Mouse (Mus musculus) embryonic facial prominence, embryonic 15.5 days (tissue): ENCODE measurements around the gene Ptprf. TPM values are rescaled to one million over a fixed set of nuclear protein-coding genes. Genes with fewer than 3 reads are reported as not detected.
A peak's percentile ranks its signal among the peaks of the same experiment; 100 is the strongest.

ENCODE experiments used
- ATAC-seq: fragments of 200-750 bp; cut with Nextera tagmentation; 2 replicates; pipeline ENCODE4 v1.8.0; 2017; ENCODE audit warnings: low read depth, moderate TSS enrichment; ENCODE audit not compliant: insufficient number of reproducible peaks, low FRiP score, low TSS enrichment
- H3K27ac ChIP-seq: fragments of 300-500 bp; sonication (generic); replicated peaks from 2 replicates; pipeline ENCODE4 v1.5.1; 2015; ENCODE audit warnings: mild to moderate bottlenecking, inconsistent platforms
- H3K27me3 ChIP-seq: fragments of 300-500 bp; sonication (generic); 2 replicates; pipeline ENCODE4 v1.6.1; 2015; ENCODE audit warnings: inconsistent platforms
- H3K36me3 ChIP-seq: fragments of 300-500 bp; sonication (generic); 2 replicates; pipeline ENCODE4 v1.6.1; 2015; ENCODE audit warnings: mild to moderate bottlenecking, inconsistent platforms
- H3K4me1 ChIP-seq: fragments of 300-500 bp; sonication (generic); 2 replicates; pipeline ENCODE4 v1.6.1; 2015; ENCODE audit warnings: inconsistent platforms
- H3K4me2 ChIP-seq: fragments of 300-500 bp; sonication (generic); replicated peaks from 2 replicates; pipeline ENCODE4 v1.6.1; 2015; ENCODE audit warnings: mild to moderate bottlenecking, inconsistent platforms
- H3K4me3 ChIP-seq: fragments of 300-500 bp; sonication (generic); replicated peaks from 2 replicates; pipeline ENCODE4 v1.5.1; 2015; ENCODE audit warnings: mild to moderate bottlenecking, inconsistent platforms
- H3K9ac ChIP-seq: fragments of 300-500 bp; sonication (generic); 2 replicates; pipeline ENCODE4 v1.6.1; 2015; ENCODE audit warnings: inconsistent platforms
- H3K9me3 ChIP-seq: fragments of 300-500 bp; sonication (generic); replicated peaks from 2 replicates; pipeline ENCODE4 v1.6.1; 2016; ENCODE audit warnings: inconsistent platforms
- WGBS: fragments of 180-500 bp; shearing (Covaris S2); methylation state at CpG from one replicate; pipeline ENCODE4 v1.1.7; 2015; 5-methylcytosine and 5-hydroxymethylcytosine counted together
- polyA plus RNA-seq: library from polyadenylated mRNA; unstranded; fragments of >200 nt; fragmentation: Nextera tagmentation; extraction: Ambion mirVana; gene quantifications from 2 replicates; pipeline ENCODE4 v1.2.1, GENCODE M21; 2015

Gene Ptprf
- 89.3 and 90.7 TPM in 2 replicates for polyA plus RNA-seq

DNA sequence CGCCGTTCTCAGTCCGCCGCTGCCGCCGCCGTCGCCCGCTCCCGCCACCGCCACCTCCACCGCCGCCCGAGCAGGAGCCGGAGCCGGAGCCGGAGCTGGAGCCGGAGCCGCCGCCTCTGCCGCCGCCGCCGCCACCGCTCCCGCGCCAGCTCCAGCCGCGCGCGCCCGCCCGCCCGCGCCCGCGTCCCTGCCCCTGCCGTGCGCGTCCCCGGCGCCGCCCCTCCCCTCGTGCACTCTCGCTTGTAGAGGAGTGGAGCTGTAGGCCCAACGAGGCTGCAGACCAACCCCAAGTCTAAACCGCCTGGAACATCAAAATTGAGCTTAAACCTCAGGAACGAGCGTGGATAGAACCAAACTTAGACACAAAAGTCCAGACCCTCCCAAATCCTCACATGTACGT is at the start of gene Ptprf:
Gene Ptprf (minus strand): TSS at position 175 of the 400 bp plus-strand sequence.
- ATAC-seq: peak; percentile 68; the same call in 1 of the 2 replicates
- no peaks in the 10 kb centered on the region for H3K9me3 ChIP-seq
- H3K4me3 ChIP-seq: peak within 1 kb of the TSS; percentile 74
- WGBS: 2% methylated on average over 33 of the region's 50 CpGs
- H3K27me3 ChIP-seq: no peaks in the 10 kb centered on the region
- 0 out of 2 replicates have a peak, but pooled peaks cover 4% of the 10 kb centered on the region for H3K36me3 ChIP-seq
- peaks cover 52% of the 10 kb centered on the region for H3K4me1 ChIP-seq
- H3K4me2 ChIP-seq: peak within 1 kb of the TSS; percentile 76
- H3K9ac ChIP-seq: peak within 1 kb of the TSS; percentile 85
- H3K27ac ChIP-seq: peak within 1 kb of the TSS; percentile 94

DNA sequence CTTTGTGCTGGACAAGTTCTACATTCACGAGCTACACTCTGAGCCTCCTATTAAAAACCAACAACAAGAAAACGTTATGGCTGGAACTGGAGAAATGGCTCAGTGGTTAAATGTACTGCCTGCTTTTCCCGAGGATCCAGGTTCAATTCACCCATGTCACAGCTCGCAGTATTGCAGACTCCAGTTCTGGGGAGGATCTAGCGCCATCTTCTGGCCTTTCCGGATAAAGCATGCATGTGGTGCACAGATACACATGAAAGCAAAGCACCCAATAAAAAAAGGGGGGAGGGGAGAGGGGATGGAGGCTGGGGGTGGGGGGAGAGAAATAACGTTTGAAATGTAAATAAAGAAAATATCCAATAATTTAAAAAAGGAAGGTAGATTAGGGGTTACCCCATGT is 45.5 kb upstream of the Ptprf start:
- H3K4me3 ChIP-seq: no peak overlapping the region
- no peak overlapping the region for H3K9ac ChIP-seq
- H3K36me3 ChIP-seq: no peaks in the 10 kb centered on the region
- ATAC-seq: no peak
- no peaks in the 10 kb centered on the region for H3K27me3 ChIP-seq
- WGBS: 15% methylated on average over 7 of the region's 7 CpGs
- no peaks in the 10 kb centered on the region for H3K4me1 ChIP-seq
- H3K27ac ChIP-seq: no peak overlapping the region
- no peak overlapping the region for H3K4me2 ChIP-seq
- no peaks in the 10 kb centered on the region for H3K9me3 ChIP-seq

GRCm38 (mm10) chr4:118335991-118336390 is 44.8 kb upstream of the Ptprf start:
- H3K9ac ChIP-seq: no peak overlapping the region
- 68% methylated on average over 4 of the region's 4 CpGs for WGBS
- ATAC-seq: no peak
- no peaks in the 10 kb centered on the region for H3K9me3 ChIP-seq
- H3K36me3 ChIP-seq: no peaks in the 10 kb centered on the region
- no peak overlapping the region for H3K4me2 ChIP-seq
- no peak overlapping the region for H3K4me3 ChIP-seq
- H3K27me3 ChIP-seq: no peaks in the 10 kb centered on the region
- no peaks in the 10 kb centered on the region for H3K4me1 ChIP-seq
- no peak overlapping the region for H3K27ac ChIP-seq

DNA sequence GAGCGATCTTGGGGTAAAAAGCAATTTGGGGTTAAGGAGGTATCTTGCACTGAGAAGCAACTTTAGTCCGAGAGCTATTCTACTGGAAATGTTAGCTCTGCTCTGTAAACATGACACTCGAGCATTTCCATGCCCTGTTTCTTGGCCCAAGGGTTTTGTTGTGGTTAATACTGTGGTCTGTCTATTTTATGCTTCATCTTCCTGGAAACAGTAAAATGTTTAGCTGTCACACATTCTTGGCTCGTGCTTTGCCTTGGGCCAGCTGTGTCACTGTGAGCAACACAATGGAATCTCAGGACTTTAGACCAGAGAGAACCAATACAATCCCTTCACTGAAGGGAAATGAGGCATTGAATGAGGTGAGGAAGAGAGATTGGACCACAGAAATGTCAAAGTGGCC is 40.6 kb upstream of the Ptprf start:
- Histone ChIP-seq H3K4me1 (no peaks in the 10 kb centered on the region), H3K4me3 (no peak overlapping the region), H3K27ac (0 out of 2 replicates have a peak overlapping the region, but pooled peaks have one; percentile 31), H3K36me3 (no peaks in the 10 kb centered on the region), H3K4me2 (no peak overlapping the region), H3K27me3 (no peaks in the 10 kb centered on the region), H3K9me3 (no peaks in the 10 kb centered on the region), H3K9ac (no peak overlapping the region)
- 23% methylated on average over 4 of the region's 4 CpGs for WGBS
- no peak for ATAC-seq

- no peak overlapping the region for H3K27ac ChIP-seq
Measured at GRCm38 (mm10) chr4:118326476-118326875, 35.3 kb upstream of the Ptprf start.

GRCm38 (mm10) chr4:118320636-118321035 is 29.4 kb upstream of the Ptprf start:
- no peak for ATAC-seq
- H3K36me3 ChIP-seq: no peaks in the 10 kb centered on the region
- no peak overlapping the region for H3K4me3 ChIP-seq
- H3K9ac ChIP-seq: no peak overlapping the region
- H3K9me3 ChIP-seq: no peaks in the 10 kb centered on the region
- H3K27me3 ChIP-seq: no peaks in the 10 kb centered on the region
- H3K27ac ChIP-seq: no peak overlapping the region
- H3K4me1 ChIP-seq: peaks cover 4% of the 10 kb centered on the region
- no peak overlapping the region for H3K4me2 ChIP-seq
- 67% methylated on average over 2 of the region's 2 CpGs for WGBS

More at GRCm38 (mm10) chr4:118326476-118326875, 35.3 kb upstream of the Ptprf start:
- H3K36me3 ChIP-seq: no peaks in the 10 kb centered on the region
- no peaks in the 10 kb centered on the region for H3K4me1 ChIP-seq
- no peak overlapping the region for H3K9ac ChIP-seq
- H3K4me2 ChIP-seq: no peak overlapping the region
- ATAC-seq: no peak
- WGBS: 68% methylated on average over 7 of the region's 7 CpGs
- no peaks in the 10 kb centered on the region for H3K9me3 ChIP-seq
- no peaks in the 10 kb centered on the region for H3K27me3 ChIP-seq
- H3K4me3 ChIP-seq: no peak overlapping the region

- H3K4me3 ChIP-seq: no peak overlapping the region
- H3K4me1 ChIP-seq: peaks cover 12% of the 10 kb centered on the region
- H3K4me2 ChIP-seq: no peak overlapping the region
- no peak for ATAC-seq
- H3K36me3 ChIP-seq: no peaks in the 10 kb centered on the region
- no peak overlapping the region for H3K27ac ChIP-seq
- no peak overlapping the region for H3K9ac ChIP-seq
- no peaks in the 10 kb centered on the region for H3K27me3 ChIP-seq
- 36% methylated on average over 8 of the region's 8 CpGs for WGBS
- no peaks in the 10 kb centered on the region for H3K9me3 ChIP-seq
Measured at GRCm38 (mm10) chr4:118319706-118320344, 28.6 kb upstream of the Ptprf start.

DNA sequence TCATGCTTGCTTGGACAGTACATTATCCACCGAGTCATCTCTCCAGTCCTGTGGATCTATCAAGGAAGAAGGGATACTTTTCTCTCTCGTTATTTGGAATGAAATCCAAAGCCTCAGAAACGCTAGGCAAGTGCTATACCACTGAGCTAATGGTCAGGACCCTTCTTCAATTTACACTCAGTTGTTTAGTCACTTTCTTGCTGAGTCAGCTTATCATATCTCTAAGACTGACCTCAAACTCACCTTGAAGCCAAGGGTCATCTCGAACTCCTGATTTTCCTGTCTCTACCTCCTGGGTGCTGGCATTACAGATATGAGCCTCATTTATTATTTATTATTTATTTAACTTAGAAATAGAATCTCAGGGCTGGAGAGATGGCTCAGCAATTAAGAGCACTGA is 25.5 kb upstream of the Ptprf start:
- WGBS: 77% methylated on average over 4 of the region's 4 CpGs

DNA sequence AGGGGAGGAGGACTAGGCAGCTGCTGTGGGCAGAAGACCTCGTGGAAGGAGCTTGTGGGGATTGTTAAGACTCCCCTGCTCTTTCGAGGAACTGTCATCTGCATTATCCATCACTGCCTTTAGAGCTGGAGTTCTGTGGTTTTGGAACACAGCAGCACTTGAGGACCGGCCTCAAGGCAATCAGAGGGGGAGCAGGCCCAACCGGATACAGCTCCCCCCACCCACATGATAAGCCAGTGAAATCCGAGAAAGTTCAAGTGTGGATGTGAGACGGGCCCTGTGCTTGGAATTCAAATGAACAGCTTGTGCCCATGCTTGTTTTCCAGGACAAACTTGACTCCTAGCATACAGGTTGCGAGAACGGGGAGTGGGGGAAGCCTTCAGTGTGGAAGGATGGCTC is 24.1 kb upstream of the Ptprf start:
- ATAC-seq: peak; percentile 51; the same call in 1 of the 2 replicates
- H3K4me2 ChIP-seq: no peak overlapping the region
- H3K9me3 ChIP-seq: no peaks in the 10 kb centered on the region
- 16% methylated on average over 8 of the region's 8 CpGs for WGBS
- no peaks in the 10 kb centered on the region for H3K36me3 ChIP-seq
- H3K4me3 ChIP-seq: no peak overlapping the region
- peaks cover 19% of the 10 kb centered on the region for H3K4me1 ChIP-seq
- H3K9ac ChIP-seq: no peak overlapping the region
- H3K27ac ChIP-seq: no peak overlapping the region
- no peaks in the 10 kb centered on the region for H3K27me3 ChIP-seq

More for the DNA sequence above, 25.5 kb upstream of the Ptprf start:
- H3K27ac ChIP-seq: no peak overlapping the region
- H3K9ac ChIP-seq: no peak overlapping the region
- H3K4me1 ChIP-seq: peaks cover 19% of the 10 kb centered on the region
- no peak overlapping the region for H3K4me3 ChIP-seq
- no peaks in the 10 kb centered on the region for H3K36me3 ChIP-seq
- H3K27me3 ChIP-seq: no peaks in the 10 kb centered on the region
- no peaks in the 10 kb centered on the region for H3K9me3 ChIP-seq
- no peak for ATAC-seq
- no peak overlapping the region for H3K4me2 ChIP-seq

GRCm38 (mm10) chr4:118310461-118310860 is 19.3 kb upstream of the Ptprf start:
- Histone ChIP-seq H3K9me3 (no peaks in the 10 kb centered on the region), H3K27me3 (no peaks in the 10 kb centered on the region)
- ATAC-seq: no peak

GRCm38 (mm10) chr4:118307533-118308263 is 16.5 kb upstream of the Ptprf start:
- Histone ChIP-seq H3K27me3 (no peaks in the 10 kb centered on the region), H3K9ac (no peak overlapping the region), H3K36me3 (no peaks in the 10 kb centered on the region), H3K4me1 (peaks cover 15% of the 10 kb centered on the region), H3K9me3 (no peaks in the 10 kb centered on the region), H3K27ac (no peak overlapping the region), H3K4me2 (no peak overlapping the region), H3K4me3 (no peak overlapping the region)
- 82% methylated on average over 13 of the region's 13 CpGs for WGBS
- ATAC-seq: no peak

More at GRCm38 (mm10) chr4:118310461-118310860, 19.3 kb upstream of the Ptprf start:
- WGBS: 92% methylated on average over 1 of the region's 1 CpGs
- no peak overlapping the region for H3K27ac ChIP-seq
- no peak overlapping the region for H3K4me3 ChIP-seq
- no peak overlapping the region for H3K4me2 ChIP-seq
- H3K9ac ChIP-seq: no peak overlapping the region
- H3K4me1 ChIP-seq: peaks cover 26% of the 10 kb centered on the region
- H3K36me3 ChIP-seq: no peaks in the 10 kb centered on the region
